Mouse (Mus musculus) myocyte (in vitro differentiated cells): ENCODE data around the gene Tbc1d8b. TPM values are rescaled to one million over a fixed set of nuclear protein-coding genes. Genes with fewer than 3 reads are reported as not detected.

ENCODE experiments used
- H3K27me3 ChIP-seq: one replicate; pipeline ENCODE4 v1.6.1; 2011; ENCODE audit not compliant: control insufficient read depth, insufficient read depth, insufficient read length
- H3K36me3 ChIP-seq: one replicate; pipeline ENCODE4 v1.6.1; 2011; ENCODE audit not compliant: control insufficient read depth, insufficient read depth
- H3K4me2 ChIP-seq: one replicate; pipeline ENCODE4 v1.6.1; 2011; ENCODE audit warnings: low read depth, control low read depth
- H3K4me3 ChIP-seq: one replicate; pipeline ENCODE4 v1.5.1; 2011; ENCODE audit warnings: mild to moderate bottlenecking, control low read depth, moderate library complexity
- H3K79me2 ChIP-seq: one replicate; pipeline ENCODE4 v1.6.1; 2011; ENCODE audit not compliant: control insufficient read depth, insufficient read depth
- H3ac ChIP-seq: one replicate; pipeline ENCODE4 v1.6.1; 2011; ENCODE audit not compliant: control insufficient read depth, insufficient read length
- CEBPB ChIP-seq: IDR thresholded peaks from 2 replicates; pipeline ENCODE4 v1.6.1; 2011; ENCODE audit warnings: mild to moderate bottlenecking, moderate library complexity; ENCODE audit not compliant: poor library complexity, insufficient read depth, severe bottlenecking
- E2F4 ChIP-seq: IDR thresholded peaks from one replicate; pipeline ENCODE4 v1.6.1; 2011; ENCODE audit warnings: mild to moderate bottlenecking, control low read depth, moderate library complexity; ENCODE audit not compliant: insufficient read depth
- MAX ChIP-seq: IDR thresholded peaks from one replicate; pipeline ENCODE4 v1.6.1; 2011; ENCODE audit warnings: low read depth, mild to moderate bottlenecking, control low read depth
- MYOD1 ChIP-seq, 3 experiments: IDR thresholded peaks; one replicate each; pipeline ENCODE4 v1.6.1; 2011; ENCODE audit warnings: control low read depth in 2 of 3, low read depth in 2 of 3, mild to moderate bottlenecking in 2 of 3, moderate library complexity in 1 of 3; ENCODE audit not compliant: insufficient read length in 2 of 3, control insufficient read depth in 1 of 3
- MYOG ChIP-seq, 3 experiments: IDR thresholded peaks; one replicate each; pipeline ENCODE4 v1.6.1; 2011; ENCODE audit warnings: control low read depth in 2 of 3, low read depth in 2 of 3, mild to moderate bottlenecking in 2 of 3; ENCODE audit not compliant: insufficient read length in 2 of 3, control insufficient read depth in 1 of 3, insufficient read depth in 1 of 3
- POLR2A ChIP-seq: IDR thresholded peaks from one replicate; pipeline ENCODE4 v1.6.1; 2011; ENCODE audit warnings: low read depth, mild to moderate bottlenecking, control low read depth, moderate library complexity; ENCODE audit not compliant: insufficient read length
- POLR2AphosphoS2 ChIP-seq: IDR thresholded peaks from one replicate; pipeline ENCODE4 v1.6.1; 2011; ENCODE audit warnings: low read depth, control low read depth; ENCODE audit not compliant: insufficient read length
- REST ChIP-seq: IDR thresholded peaks from one replicate; pipeline ENCODE4 v1.6.1; 2011; ENCODE audit warnings: mild to moderate bottlenecking, control low read depth, moderate library complexity; ENCODE audit not compliant: insufficient read depth, insufficient read length
- SRF ChIP-seq: IDR thresholded peaks from one replicate; pipeline ENCODE4 v1.6.1; 2011; ENCODE audit warnings: low read depth; ENCODE audit not compliant: control insufficient read depth, insufficient read length
- TCF12 ChIP-seq: IDR thresholded peaks from one replicate; pipeline ENCODE4 v1.6.1; 2011; ENCODE audit warnings: mild to moderate bottlenecking, control low read depth; ENCODE audit not compliant: poor library complexity, insufficient read depth, severe bottlenecking
- TCF3 ChIP-seq: IDR thresholded peaks from one replicate; pipeline ENCODE4 v1.6.1; 2011; ENCODE audit warnings: low read depth, control low read depth; ENCODE audit not compliant: insufficient read length
- USF1 ChIP-seq: IDR thresholded peaks from one replicate; pipeline ENCODE4 v1.6.1; 2011; ENCODE audit warnings: low read depth, mild to moderate bottlenecking, control low read depth, moderate library complexity
- polyA plus RNA-seq: library from polyadenylated mRNA; unstranded; fragments of >200 nt; fragmentation: generic; extraction: Trizol; gene quantifications from one replicate; pipeline ENCODE4 v1.2.1, GENCODE M21; 2012; ENCODE audit warnings: missing spikeins

Gene Tbc1d8b
- polyA plus RNA-seq, 1 experiment, result 1.8 TPM

GRCm38 (mm10) chrX:139654350-139655063 is 30.3 kb upstream of the Tbc1d8b start:
- Histone ChIP-seq H3K36me3 (no peaks in the 10 kb centered on the region), H3K79me2 (no peaks in the 10 kb centered on the region), H3K4me2 (peak overlapping the region; percentile 12), H3K27me3 (no peaks in the 10 kb centered on the region), H3ac (no peak overlapping the region), H3K4me3 (no peak overlapping the region)
- peak in 1 of 3 experiments; percentile 71 for TF ChIP-seq MYOD1 (IDR thresholded peaks at IDR 0.05; ENCODE audit: control insufficient read depth in 1 of 3, insufficient read length in 2 of 3, low read depth in 2 of 3)
- no peak for TF ChIP-seq POLR2A

DNA sequence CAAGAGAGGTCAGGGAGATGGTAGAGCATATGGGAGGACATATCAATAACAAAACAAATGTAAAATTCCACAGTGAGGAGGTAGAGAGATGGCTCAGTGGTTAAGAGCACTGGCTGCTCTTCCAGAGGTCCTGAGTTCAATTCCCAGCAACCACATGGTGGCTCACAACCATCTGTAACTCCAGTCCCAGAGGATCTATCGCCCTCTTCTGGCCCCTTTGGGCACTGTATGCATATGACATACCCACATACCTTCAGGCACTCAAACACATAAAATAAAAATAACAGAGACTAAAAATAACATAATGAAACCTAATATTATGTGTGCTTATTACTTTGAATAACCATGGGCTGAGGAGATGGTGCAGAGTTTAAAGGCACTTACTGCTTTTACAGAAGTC is 22.7 kb upstream of the Tbc1d8b start:
- Histone ChIP-seq H3ac (no peak overlapping the region), H3K79me2 (no peaks in the 10 kb centered on the region), H3K36me3 (no peaks in the 10 kb centered on the region), H3K4me3 (no peak overlapping the region), H3K27me3 (no peaks in the 10 kb centered on the region), H3K4me2 (no peak overlapping the region)
- no peak for TF ChIP-seq E2F4
- TF ChIP-seq MYOD1 (IDR thresholded peaks at IDR 0.05; ENCODE audit: control insufficient read depth in 1 of 3, insufficient read length in 2 of 3, low read depth in 2 of 3), result no peak
- no peak for TF ChIP-seq POLR2A
- TF ChIP-seq USF1, result no peak
- TF ChIP-seq MYOG (IDR thresholded peaks at IDR 0.05; ENCODE audit: control insufficient read depth in 1 of 3, insufficient read depth in 1 of 3, insufficient read length in 2 of 3, low read depth in 2 of 3), result no peak
- no peak for TF ChIP-seq MAX
- TF ChIP-seq CEBPB, result no peak
- no peak for TF ChIP-seq SRF
- TF ChIP-seq TCF3, result no peak
- no peak for TF ChIP-seq POLR2AphosphoS2
- no peak for TF ChIP-seq REST
- TF ChIP-seq TCF12, result no peak

DNA sequence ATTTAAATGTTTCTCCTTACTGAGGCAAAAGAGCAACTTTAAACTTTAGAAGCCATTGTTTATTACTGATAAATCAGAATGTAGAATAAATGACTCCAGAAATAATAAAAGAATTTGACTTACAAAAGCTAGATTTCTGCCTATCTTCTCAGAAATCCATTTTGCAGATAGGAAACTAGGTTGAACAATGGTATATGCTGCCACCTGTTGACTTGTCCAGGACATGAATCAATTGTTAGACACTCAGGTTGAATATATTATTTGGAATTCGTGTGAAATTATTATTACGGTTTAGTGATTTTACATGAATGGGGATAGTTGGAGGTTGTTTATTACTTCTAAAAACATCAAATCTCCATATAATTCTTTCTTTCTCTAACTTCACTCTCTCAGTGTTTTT is 19.0 kb upstream of the Tbc1d8b start:
- Histone ChIP-seq H3K27me3 (no peaks in the 10 kb centered on the region), H3K4me2 (no peak overlapping the region), H3ac (no peak overlapping the region), H3K36me3 (no peaks in the 10 kb centered on the region), H3K4me3 (no peak overlapping the region), H3K79me2 (no peaks in the 10 kb centered on the region)
- no peak for TF ChIP-seq MAX
- TF ChIP-seq SRF, result no peak
- no peak for TF ChIP-seq POLR2AphosphoS2

- Histone ChIP-seq H3K79me2 (peaks cover 19% of the 10 kb centered on the region), H3K4me3 (peak overlapping the region; percentile 78), H3K36me3 (no peaks in the 10 kb centered on the region), H3K27me3 (no peaks in the 10 kb centered on the region), H3K4me2 (peak overlapping the region; percentile 66), H3ac (peak overlapping the region; percentile 20)
- no peak for TF ChIP-seq MYOG (IDR thresholded peaks at IDR 0.05; ENCODE audit: control insufficient read depth in 1 of 3, insufficient read depth in 1 of 3, insufficient read length in 2 of 3, low read depth in 2 of 3)
- no peak for TF ChIP-seq USF1
Observed at GRCm38 (mm10) chrX:139684410-139684774, 404 bp upstream of the Tbc1d8b start.

DNA sequence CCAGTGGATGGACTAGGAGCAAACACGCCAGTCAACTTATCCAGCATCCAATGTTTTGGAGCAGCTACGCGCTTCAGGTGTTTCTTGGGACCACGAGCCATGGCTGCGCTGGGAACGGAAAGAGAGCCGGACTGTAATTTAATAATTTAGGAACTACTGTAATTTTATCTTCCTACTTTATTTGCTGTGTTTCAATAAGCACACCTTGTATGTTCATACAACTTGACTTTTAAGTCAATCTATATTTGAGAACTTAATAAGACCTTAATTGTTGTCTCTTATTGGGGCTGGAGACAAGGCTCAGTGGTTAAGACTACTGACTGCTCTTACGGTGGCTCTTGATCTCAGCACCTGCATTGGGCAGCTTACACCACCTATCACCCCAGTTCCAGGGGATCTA is 29.6 kb downstream of the Tbc1d8b start, which contains the start of gene Gm15013:
Gene Gm15013 (minus strand): TSS at position 101 of the 400 bp plus-strand sequence.
- H3K4me3 ChIP-seq, result no peak within 1 kb of the TSS
- TF ChIP-seq POLR2AphosphoS2 (no peak), SRF (no peak), CEBPB (no peak), TCF12 (no peak), MYOD1 (IDR thresholded peaks at IDR 0.05; ENCODE audit: control insufficient read depth in 1 of 3, insufficient read length in 2 of 3, low read depth in 2 of 3) (no peak), E2F4 (no peak), MYOG (IDR thresholded peaks at IDR 0.05; ENCODE audit: control insufficient read depth in 1 of 3, insufficient read depth in 1 of 3, insufficient read length in 2 of 3, low read depth in 2 of 3) (no peak), REST (no peak), POLR2A (no peak)
- no peaks in the 10 kb centered on the region for H3K27me3 ChIP-seq
- no peaks in the 10 kb centered on the region for H3K36me3 ChIP-seq
- no peak within 1 kb of the TSS for H3ac ChIP-seq
- H3K79me2 ChIP-seq, result no peaks in the 10 kb centered on the region
- no peak within 1 kb of the TSS for H3K4me2 ChIP-seq
